Mouse (Mus musculus) liver, embryonic 14.5 days (tissue): ENCODE results near the gene Per1. TPM values are rescaled to one million over a fixed set of nuclear protein-coding genes. Genes with fewer than 3 reads are reported as not detected.

Source experiments
- ATAC-seq: fragments of 200-750 bp; cut with Nextera tagmentation; 2 replicates; pipeline ENCODE4 v1.8.0; 2017; ENCODE audit warnings: moderate number of reproducible peaks, mild to moderate bottlenecking, moderate library complexity; ENCODE audit not compliant: insufficient read depth
- DNase-seq, 3 experiments: peaks; one replicate each; pipeline ENCODE4 v3.0.0-alpha.2; 2012 to 2013; ENCODE audit warnings: low read depth in 3 of 3, low spot score in 3 of 3
- H3K27ac ChIP-seq: fragments of 300-500 bp; sonication (generic); 2 replicates; pipeline ENCODE4 v1.5.1; 2014; ENCODE audit warnings: moderate library complexity, mild to moderate bottlenecking, control low read depth, inconsistent platforms
- H3K27me3 ChIP-seq: fragments of 300-500 bp; sonication (generic); 2 replicates; pipeline ENCODE4 v1.6.1; 2014; ENCODE audit warnings: mild to moderate bottlenecking, low read length, moderate library complexity; ENCODE audit not compliant: control insufficient read depth, insufficient read depth
- H3K36me3 ChIP-seq: fragments of 300-500 bp; sonication (generic); replicated peaks from 2 replicates; pipeline ENCODE4 v1.6.1; 2014; ENCODE audit warnings: low read depth; ENCODE audit not compliant: control insufficient read depth, insufficient read depth
- H3K4me1 ChIP-seq, 2 experiments: fragments of 200-500 bp in 1 of 2; fragments of 300-500 bp in 1 of 2; sonication (generic) in 1 of 2; replicated peaks; 2 replicates each; pipeline ENCODE4 v1.6.1; 2012 to 2014; ENCODE audit warnings: antibody characterized with exemption in 1 of 2, inconsistent platforms in 1 of 2, low read length in 1 of 2; ENCODE audit not compliant: control insufficient read depth in 2 of 2, insufficient read depth in 2 of 2
- H3K4me2 ChIP-seq: fragments of 300-500 bp; sonication (generic); 2 replicates; pipeline ENCODE4 v1.6.1; 2014; ENCODE audit warnings: low read depth, mild to moderate bottlenecking, control low read depth, moderate library complexity
- H3K4me3 ChIP-seq, 2 experiments: fragments of 200-500 bp in 1 of 2; fragments of 300-500 bp in 1 of 2; sonication (generic) in 1 of 2; 2 replicates each; pipeline ENCODE4 v1.5.1; 2012 to 2014; ENCODE audit warnings: low read depth in 2 of 2, low read length in 2 of 2, mild to moderate bottlenecking in 2 of 2, control low read depth in 1 of 2, inconsistent platforms in 1 of 2, moderate library complexity in 1 of 2; ENCODE audit not compliant: insufficient read depth in 1 of 2
- H3K9ac ChIP-seq: fragments of 300-500 bp; sonication (generic); replicated peaks from 2 replicates; pipeline ENCODE4 v1.6.1; 2014; ENCODE audit warnings: mild to moderate bottlenecking, control low read depth, moderate library complexity
- H3K9me3 ChIP-seq: fragments of 300-500 bp; sonication (generic); 2 replicates; pipeline ENCODE4 v1.6.1; 2016; ENCODE audit warnings: low read length, mixed read lengths; ENCODE audit not compliant: control insufficient read depth
- CTCF ChIP-seq: IDR thresholded peaks from 2 replicates; pipeline ENCODE4 v1.5.1; 2016; ENCODE audit warnings: antibody characterized with exemption, low read depth, control low read depth
- EP300 ChIP-seq: IDR thresholded peaks from 2 replicates; pipeline ENCODE4 v1.6.1; 2016; ENCODE audit warnings: antibody characterized with exemption, low read depth
- WGBS: fragments of 180-500 bp; shearing (Covaris S2); extraction: QIAGEN DNeasy Blood & Tissue Kit; methylation state at CpG from one replicate; pipeline ENCODE4 v1.1.7; 2014; ENCODE audit not compliant: insufficient replicate concordance; 5-methylcytosine and 5-hydroxymethylcytosine counted together
- polyA plus RNA-seq, 2 experiments: library from polyadenylated mRNA; depleted of rRNA in 1 of 2; stranded (reverse) in 1 of 2; unstranded in 1 of 2; fragments of >200 nt; fragmentation: Nextera tagmentation in 1 of 2; extraction: Ambion mirVana in 1 of 2; gene quantifications; 2 replicates each; pipeline versions ENCODE4 v1.2.1 to v1.2.3; 2012 to 2014

Per1 gene
- polyA plus RNA-seq, 2 experiments = 1.9 to 4.2 TPM

DNA sequence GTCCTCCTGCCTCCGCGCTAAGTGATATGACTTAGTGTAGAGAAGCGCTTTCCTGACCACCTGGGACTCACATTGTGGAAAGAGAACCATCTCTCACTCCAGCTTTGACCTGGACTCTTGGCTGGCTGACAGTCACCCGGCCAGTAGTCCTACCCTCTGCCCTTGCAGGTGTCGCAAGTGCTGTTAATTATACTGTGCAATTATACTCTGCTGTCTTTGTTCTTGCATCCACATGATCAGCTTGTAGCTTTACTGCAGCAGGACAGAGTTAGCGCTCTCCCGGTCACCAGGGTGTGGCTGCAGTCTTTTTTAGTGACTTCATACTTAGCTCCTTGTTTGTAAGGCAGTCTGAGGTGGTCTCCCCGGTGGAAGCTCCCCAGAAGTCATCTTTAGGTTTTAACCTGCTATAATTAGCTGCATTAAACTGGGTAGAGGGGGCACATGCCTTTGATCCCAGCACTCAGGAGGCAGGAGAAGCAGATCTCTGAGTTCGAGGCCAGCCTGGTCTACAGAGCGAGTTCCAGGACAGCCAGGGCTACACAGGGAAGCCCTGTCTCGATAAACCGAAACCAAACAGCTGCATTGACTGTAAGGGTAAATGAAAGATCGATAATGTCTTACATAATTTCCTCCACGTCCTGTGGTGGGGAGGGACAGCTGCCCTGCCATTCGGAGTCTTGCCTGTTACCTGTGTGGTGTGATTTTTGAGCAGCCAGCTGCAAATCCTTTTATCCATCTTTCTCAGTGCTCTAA lies 14.7 kb upstream of the Per1 start:
- TF ChIP-seq CTCF (no peak), EP300 (no peak)
- H3K27ac ChIP-seq = no peak overlapping the region
- no peaks in the 10 kb centered on the region; the same call in 1 of the 2 replicates for H3K27me3 ChIP-seq
- no peaks in the 10 kb centered on the region for H3K9me3 ChIP-seq
- no peak for DNase-seq
- H3K4me2 ChIP-seq = no peak overlapping the region
- no peak overlapping the region for H3K9ac ChIP-seq
- no peaks in the 10 kb centered on the region for H3K36me3 ChIP-seq
- ATAC-seq = no peak
- no peaks in the 10 kb centered on the region for H3K4me1 ChIP-seq
- no peak overlapping the region for H3K4me3 ChIP-seq
- WGBS = 67% methylated on average over 15 of the region's 15 CpGs

DNA sequence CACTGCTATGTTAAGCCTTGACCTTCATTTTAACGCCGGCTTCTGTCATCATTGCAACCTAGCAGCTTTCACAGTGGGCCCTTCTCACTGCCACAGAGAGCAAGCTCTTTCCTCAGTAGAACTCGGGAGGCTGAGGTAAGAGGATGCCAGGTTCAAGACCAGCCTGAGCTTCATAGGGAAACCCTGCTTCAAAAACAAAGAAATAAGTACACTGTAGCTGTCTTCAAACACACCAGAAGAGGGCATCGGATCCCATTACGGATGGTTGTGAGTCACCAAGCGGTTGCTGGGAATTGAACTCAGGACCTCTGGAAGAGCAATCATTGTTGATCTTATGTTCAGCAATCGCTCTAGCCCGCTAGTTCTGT lies 14.2 kb upstream of the Per1 start:
- no peak for DNase-seq

GRCm38 (mm10) chr11:69081613-69082012 lies 13.4 kb upstream of the Per1 start:
- Histone ChIP-seq H3K36me3 (no peaks in the 10 kb centered on the region), H3K9me3 (no peaks in the 10 kb centered on the region), H3K4me3 (no peak overlapping the region), H3K27ac (no peak overlapping the region), H3K9ac (no peak overlapping the region), H3K4me1 (no peaks in the 10 kb centered on the region), H3K27me3 (no peaks in the 10 kb centered on the region; the same call in 1 of the 2 replicates), H3K4me2 (no peak overlapping the region)
- ATAC-seq (no peak), DNase-seq (no peak)
- TF ChIP-seq CTCF (no peak), EP300 (no peak)
- 75% methylated on average over 7 of the region's 7 CpGs for WGBS

More for the DNA sequence above, 14.2 kb upstream of the Per1 start:
- TF ChIP-seq CTCF (no peak), EP300 (no peak)
- no peak for ATAC-seq
- H3K4me1 ChIP-seq = no peaks in the 10 kb centered on the region
- H3K9ac ChIP-seq = no peak overlapping the region
- WGBS = 71% methylated on average over 8 of the region's 8 CpGs
- H3K36me3 ChIP-seq = no peaks in the 10 kb centered on the region
- no peak overlapping the region for H3K4me3 ChIP-seq
- H3K27me3 ChIP-seq = no peaks in the 10 kb centered on the region; the same call in 1 of the 2 replicates
- H3K9me3 ChIP-seq = no peaks in the 10 kb centered on the region
- H3K27ac ChIP-seq = no peak overlapping the region
- no peak overlapping the region for H3K4me2 ChIP-seq

GRCm38 (mm10) chr11:69085608-69086007 lies 9.4 kb upstream of the Per1 start:
- Histone ChIP-seq H3K9me3 (no peaks in the 10 kb centered on the region), H3K9ac (no peak overlapping the region), H3K36me3 (peaks cover 10% of the 10 kb centered on the region), H3K4me3 (no peak overlapping the region), H3K4me1 (peaks cover 10 to 14% of the 10 kb centered on the region in 2 experiments), H3K27ac (no peak overlapping the region), H3K27me3 (no peaks in the 10 kb centered on the region; the same call in 1 of the 2 replicates), H3K4me2 (no peak overlapping the region)
- no peak for TF ChIP-seq EP300
- no peak for TF ChIP-seq CTCF
- no peak for ATAC-seq
- no peak for DNase-seq
- WGBS = 74% methylated on average over 6 of the region's 6 CpGs

GRCm38 (mm10) chr11:69086390-69086789 lies 8.6 kb upstream of the Per1 start:
- Histone ChIP-seq H3K4me1 (peaks cover 10 to 14% of the 10 kb centered on the region in 2 experiments), H3K27me3 (no peaks in the 10 kb centered on the region; the same call in 1 of the 2 replicates), H3K27ac (no peak overlapping the region), H3K4me3 (no peak overlapping the region), H3K9ac (no peak overlapping the region), H3K4me2 (no peak overlapping the region), H3K9me3 (no peaks in the 10 kb centered on the region), H3K36me3 (peaks cover 10% of the 10 kb centered on the region)
- TF ChIP-seq CTCF (no peak), EP300 (no peak)
- ATAC-seq (no peak), DNase-seq (no peak)
- 61% methylated on average over 6 of the region's 6 CpGs for WGBS
